Mouse (Mus musculus) liver, adult 2 months (tissue): Measurements from ENCODE around the gene Sit1. TPM values are rescaled to one million over a fixed set of nuclear protein-coding genes. Genes with fewer than 3 reads are reported as not detected.

Source experiments
- DNase-seq: peaks from one replicate; pipeline ENCODE4 v3.0.0-alpha.2; 2011; ENCODE audit warnings: low read depth, low spot score; ENCODE audit errors: extremely low read depth
- H3K27ac ChIP-seq: fragments of 200-500 bp; replicated peaks from 2 replicates; pipeline ENCODE4 v1.5.1; 2012; ENCODE audit warnings: low read depth, mild to moderate bottlenecking, control low read depth, inconsistent platforms, low read length; ENCODE audit not compliant: insufficient read depth
- H3K27me3 ChIP-seq: fragments of 200-500 bp; 2 replicates; pipeline ENCODE4 v1.6.1; 2012; ENCODE audit warnings: mild to moderate bottlenecking, moderate library complexity, low read length, inconsistent platforms; ENCODE audit not compliant: control insufficient read depth, insufficient read depth
- H3K36me3 ChIP-seq: fragments of 200-500 bp; 2 replicates; pipeline ENCODE4 v1.6.1; 2012; ENCODE audit warnings: low read length, inconsistent platforms; ENCODE audit not compliant: control insufficient read depth, insufficient read depth
- H3K4me1 ChIP-seq: fragments of 200-500 bp; 2 replicates; pipeline ENCODE4 v1.6.1; 2011; ENCODE audit warnings: low read length; ENCODE audit not compliant: control insufficient read depth, insufficient read depth
- H3K4me3 ChIP-seq: fragments of 200-500 bp; 2 replicates; pipeline ENCODE4 v1.5.1; 2011; ENCODE audit warnings: low read depth, mild to moderate bottlenecking, control low read depth, low read length, moderate library complexity; ENCODE audit not compliant: insufficient read depth
- H3K79me2 ChIP-seq: fragments of 200-500 bp; 2 replicates; pipeline ENCODE4 v1.6.1; 2012; ENCODE audit warnings: inconsistent platforms, mild to moderate bottlenecking, low read length, moderate library complexity; ENCODE audit not compliant: control insufficient read depth, insufficient read depth
- H3K9ac ChIP-seq: fragments of 200-500 bp; 2 replicates; pipeline ENCODE4 v1.6.1; 2012; ENCODE audit warnings: low read depth, mild to moderate bottlenecking, control low read depth, inconsistent platforms, low read length
- CTCF ChIP-seq: fragments of 200-500 bp; IDR thresholded peaks from 2 replicates; pipeline ENCODE4 v1.5.1; 2011; ENCODE audit warnings: low read depth, low read length, control low read depth
- POLR2A ChIP-seq: fragments of 200-500 bp; IDR thresholded peaks from 2 replicates; pipeline ENCODE4 v1.6.1; 2011; ENCODE audit warnings: low read length, control low read depth; ENCODE audit not compliant: insufficient read depth; ENCODE audit errors: extremely low read depth
- WGBS: fragments of 180-500 bp; shearing (Covaris S2); methylation state at CpG from one replicate; pipeline ENCODE4 v1.1.7; 2018; 5-methylcytosine and 5-hydroxymethylcytosine counted together
- polyA plus RNA-seq: library from polyadenylated mRNA; depleted of rRNA; stranded (reverse); fragments of >200 nt; gene quantifications from 2 replicates; pipeline ENCODE4 v1.2.3, GENCODE M21; 2012
- total RNA-seq: library from RNA; depleted of rRNA; stranded (reverse); fragments of >200 nt; gene quantifications from 2 replicates; pipeline ENCODE4 v1.2.3, GENCODE M21; 2014

Sit1 gene
- total and polyA plus RNA-seq, 2 experiments, result 0.13 TPM; not detected in 1

GRCm38 (mm10) chr4:43511675-43512454 lies 28.3 kb upstream of the Sit1 start:
- TF ChIP-seq CTCF, result no peak
- no peak for TF ChIP-seq POLR2A
- Histone ChIP-seq H3K9ac (no peak overlapping the region), H3K27me3 (no peaks in the 10 kb centered on the region), H3K79me2 (no peaks in the 10 kb centered on the region), H3K4me1 (no peaks in the 10 kb centered on the region; the same call in 1 of the 2 replicates), H3K36me3 (no peaks in the 10 kb centered on the region), H3K27ac (no peak overlapping the region), H3K4me3 (no peak overlapping the region)
- DNase-seq, result no peak
- 71% methylated on average over 19 of the region's 19 CpGs for WGBS

- H3K79me2 ChIP-seq, result no peaks in the 10 kb centered on the region
- no peak overlapping the region for H3K27ac ChIP-seq
- H3K4me3 ChIP-seq, result no peak overlapping the region
- TF ChIP-seq CTCF, result no peak
- no peak for TF ChIP-seq POLR2A
- no peaks in the 10 kb centered on the region; the same call in 1 of the 2 replicates for H3K4me1 ChIP-seq
- no peak for DNase-seq
- 75% methylated on average over 9 of the region's 9 CpGs for WGBS
- H3K9ac ChIP-seq, result no peak overlapping the region
- no peaks in the 10 kb centered on the region for H3K27me3 ChIP-seq
- no peaks in the 10 kb centered on the region for H3K36me3 ChIP-seq
These were observed 25.6 kb upstream of the Sit1 start for GRCm38 (mm10) chr4:43509109-43509508.

- peak; percentile 70 for DNase-seq
- Histone ChIP-seq H3K4me1 (no peaks in the 10 kb centered on the region; the same call in 1 of the 2 replicates), H3K4me3 (peak overlapping the region; percentile 61), H3K36me3 (no peaks in the 10 kb centered on the region), H3K79me2 (no peaks in the 10 kb centered on the region), H3K27ac (no peak overlapping the region), H3K9ac (peak overlapping the region; percentile 63), H3K27me3 (no peaks in the 10 kb centered on the region)
- 10% methylated on average over 13 of the region's 13 CpGs for WGBS
- TF ChIP-seq CTCF (no peak), POLR2A (no peak)
These were observed 25.1 kb upstream of the Sit1 start for GRCm38 (mm10) chr4:43508666-43508997.

DNA sequence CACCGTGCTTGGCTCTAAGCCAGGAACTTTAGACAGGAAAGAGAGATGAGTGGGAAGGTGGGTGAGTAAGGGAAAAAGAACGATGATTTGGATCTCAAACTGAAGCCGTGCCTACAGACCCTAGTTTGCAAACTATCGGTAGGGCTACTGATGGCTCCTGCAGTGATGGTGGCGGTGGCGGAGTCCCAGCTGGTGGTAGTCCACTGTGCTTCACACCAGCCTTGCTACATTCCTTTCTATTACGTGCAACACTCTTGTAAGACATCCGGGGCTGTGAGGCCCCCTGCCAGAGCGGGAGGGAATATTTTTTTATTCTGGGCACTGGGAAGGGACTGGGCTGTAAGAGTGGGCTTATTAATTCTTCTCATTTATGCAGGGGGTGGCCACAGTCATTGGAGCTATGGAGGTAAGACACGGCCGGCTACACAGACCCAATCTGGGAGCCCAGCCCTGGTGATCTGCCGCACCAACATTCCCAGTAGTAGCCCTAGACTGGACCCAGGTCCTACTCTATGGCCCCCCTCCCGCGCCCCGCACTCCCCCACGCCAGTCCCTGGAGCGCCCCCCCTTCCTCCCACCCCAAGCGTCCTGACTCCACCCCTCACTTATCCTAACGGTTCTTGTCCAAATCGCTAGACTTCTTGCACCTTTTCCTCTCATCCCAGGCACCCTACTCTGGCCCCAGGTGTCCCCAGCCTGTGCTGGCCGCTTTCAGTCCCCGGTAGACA lies 24.6 kb upstream of the Sit1 start:
- peak overlapping the region; percentile 63 for H3K9ac ChIP-seq
- no peaks in the 10 kb centered on the region; the same call in none of the 2 replicates for H3K4me1 ChIP-seq
- H3K27ac ChIP-seq, result no peak overlapping the region
- H3K36me3 ChIP-seq, result no peaks in the 10 kb centered on the region
- H3K79me2 ChIP-seq, result no peaks in the 10 kb centered on the region
- no peak for DNase-seq
- no peaks in the 10 kb centered on the region for H3K27me3 ChIP-seq
- peak overlapping the region; percentile 61 for H3K4me3 ChIP-seq
- TF ChIP-seq POLR2A (no peak), CTCF (no peak)
- WGBS, result 10% methylated on average over 21 of the region's 22 CpGs

DNA sequence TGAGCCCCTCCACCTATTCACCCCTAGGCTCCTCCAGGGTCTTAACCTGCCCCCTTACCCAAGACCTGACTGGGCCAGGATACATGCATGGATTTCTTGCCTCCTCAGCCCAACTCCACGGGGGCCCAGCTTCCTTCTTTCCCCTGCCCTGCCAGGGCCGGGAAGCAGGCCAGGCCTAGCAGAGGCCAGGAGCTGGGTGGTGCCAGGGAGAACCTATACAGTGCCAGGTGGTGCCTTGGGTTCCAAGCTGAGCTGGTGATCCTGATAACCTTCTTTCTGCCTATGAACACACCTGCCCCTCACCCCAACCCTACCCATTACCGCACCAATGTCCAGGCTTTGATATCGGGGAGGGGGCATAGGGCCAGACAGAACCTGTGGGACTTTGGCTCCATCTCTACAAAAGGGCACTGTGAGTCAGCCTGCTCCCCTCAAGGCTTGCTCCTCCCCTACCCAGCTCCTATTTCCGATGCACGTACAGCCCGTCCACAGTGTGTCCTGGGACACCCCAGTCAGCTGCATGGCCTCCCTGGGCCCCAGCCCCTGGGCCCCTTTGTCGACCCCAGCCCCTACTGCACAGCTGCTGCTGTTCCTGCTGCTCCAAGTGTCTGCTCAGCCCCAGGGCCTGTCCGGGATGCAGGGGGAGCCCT lies 23.1 kb upstream of the Sit1 start, which contains the start of gene Car9:
TSS of gene Car9 (plus strand) at position 431 of the 650 bp plus-strand sequence.
- H3K27ac ChIP-seq, result no peak within 1 kb of the TSS
- WGBS, result 80% methylated on average over 9 of the region's 9 CpGs

More for the DNA sequence above, 23.1 kb upstream of the Sit1 start, which contains the start of gene Car9:
- no peak for TF ChIP-seq CTCF
- TF ChIP-seq POLR2A, result no peak
- Histone ChIP-seq H3K4me3 (no peak within 1 kb of the TSS), H3K79me2 (no peaks in the 10 kb centered on the region), H3K36me3 (no peaks in the 10 kb centered on the region), H3K27me3 (no peaks in the 10 kb centered on the region), H3K9ac (no peak within 1 kb of the TSS), H3K4me1 (no peaks in the 10 kb centered on the region; the same call in none of the 2 replicates)
- DNase-seq, result no peak
